Mouse (Mus musculus) liver, postnatal 0 days (tissue): ENCODE measurements around the gene Rag2. TPM values are rescaled to one million over a fixed set of nuclear protein-coding genes. Genes with fewer than 3 reads are reported as not detected.
A peak's percentile ranks its signal among the peaks of the same experiment; 100 is the strongest.

ENCODE experiments used
- ATAC-seq: fragments of 200-750 bp; cut with Nextera tagmentation; 2 replicates; pipeline ENCODE4 v1.8.0; 2017; ENCODE audit warnings: mild to moderate bottlenecking, moderate library complexity
- DNase-seq: peaks from one replicate; pipeline ENCODE4 v3.0.0-alpha.2; 2016
- H3K27ac ChIP-seq: fragments of 300-500 bp; sonication (generic); 2 replicates; pipeline ENCODE4 v1.5.1; 2014; ENCODE audit warnings: antibody characterized with exemption, moderate library complexity, mild to moderate bottlenecking, low read depth
- H3K27me3 ChIP-seq: fragments of 300-500 bp; sonication (generic); 2 replicates; pipeline ENCODE4 v1.6.1; 2014; ENCODE audit warnings: low read length, control low read depth, mixed read lengths; ENCODE audit not compliant: insufficient read depth
- H3K36me3 ChIP-seq: fragments of 300-500 bp; sonication (generic); replicated peaks from 2 replicates; pipeline ENCODE4 v1.6.1; 2014; ENCODE audit warnings: mild to moderate bottlenecking, control low read depth, low read length, moderate library complexity, mixed read lengths; ENCODE audit not compliant: insufficient read depth
- H3K4me1 ChIP-seq: fragments of 300-500 bp; sonication (generic); 2 replicates; pipeline ENCODE4 v1.6.1; 2014; ENCODE audit warnings: antibody characterized with exemption, mild to moderate bottlenecking, control low read depth; ENCODE audit not compliant: insufficient read depth
- H3K4me2 ChIP-seq: fragments of 300-500 bp; sonication (generic); 2 replicates; pipeline ENCODE4 v1.6.1; 2014; ENCODE audit warnings: low read depth, mild to moderate bottlenecking, low read length, moderate library complexity, mixed read lengths
- H3K4me3 ChIP-seq: fragments of 300-500 bp; sonication (generic); 2 replicates; pipeline ENCODE4 v1.5.1; 2014; ENCODE audit warnings: low read depth, low read length
- H3K9ac ChIP-seq: fragments of 300-500 bp; sonication (generic); replicated peaks from 2 replicates; pipeline ENCODE4 v1.6.1; 2014; ENCODE audit warnings: mild to moderate bottlenecking, moderate library complexity
- H3K9me3 ChIP-seq: fragments of 300-500 bp; sonication (generic); 2 replicates; pipeline ENCODE4 v1.6.1; 2016; ENCODE audit warnings: mild to moderate bottlenecking, control low read depth, low read length, mixed read lengths
- CTCF ChIP-seq: sonication (generic); IDR thresholded peaks from 2 replicates; pipeline ENCODE4 v1.5.1; 2016; ENCODE audit warnings: antibody characterized with exemption, low read depth
- EP300 ChIP-seq: IDR thresholded peaks from 2 replicates; pipeline ENCODE4 v1.6.1; 2016; ENCODE audit warnings: antibody characterized with exemption, low read depth, mild to moderate bottlenecking
- WGBS: fragments of 180-500 bp; shearing (Covaris S2); extraction: QIAGEN DNeasy Blood & Tissue Kit; methylation state at CpG from one replicate; pipeline ENCODE4 v1.1.7; 2014; ENCODE audit not compliant: insufficient replicate concordance; 5-methylcytosine and 5-hydroxymethylcytosine counted together
- polyA plus RNA-seq: library from polyadenylated mRNA; unstranded; fragments of >200 nt; fragmentation: Nextera tagmentation; extraction: Ambion mirVana; gene quantifications from 2 replicates; pipeline ENCODE4 v1.2.1, GENCODE M21; 2015

Gene Rag2
- polyA plus RNA-seq, 1 experiment from 2014 or later = 1.1 TPM

DNA sequence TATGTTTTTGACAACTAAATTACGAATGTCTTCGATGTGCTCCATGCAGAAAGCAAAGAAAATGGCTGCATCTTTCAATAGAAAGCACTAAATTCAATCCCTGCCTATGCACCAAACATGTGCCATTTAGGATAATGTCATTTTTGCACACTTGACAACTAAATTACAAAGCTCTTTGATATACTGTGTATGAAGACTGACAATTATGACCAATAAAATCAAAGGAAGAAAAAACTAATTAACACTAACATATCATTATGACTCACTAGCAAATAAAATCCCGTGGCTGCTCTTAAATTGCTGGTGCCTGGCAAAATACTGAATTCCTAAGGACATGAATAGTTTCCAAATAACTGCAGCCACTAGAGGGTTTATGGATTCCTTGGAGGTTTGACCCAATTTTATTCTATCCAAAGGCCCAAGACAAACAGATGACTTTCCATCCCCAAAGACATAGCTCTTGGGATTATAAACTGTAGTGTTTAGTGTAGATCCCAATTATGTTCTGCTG is 15.4 kb downstream of the Rag2 start:
- no peaks in the 10 kb centered on the region for H3K36me3 ChIP-seq
- H3K9ac ChIP-seq = no peak overlapping the region
- H3K4me1 ChIP-seq = no peaks in the 10 kb centered on the region
- WGBS = 63% methylated on average over 3 of the region's 3 CpGs
- TF ChIP-seq CTCF (no peak), EP300 (no peak)
- no peak overlapping the region for H3K27ac ChIP-seq
- ATAC-seq = no peak
- DNase-seq = no peak
- H3K27me3 ChIP-seq = no peaks in the 10 kb centered on the region
- no peaks in the 10 kb centered on the region for H3K9me3 ChIP-seq
- no peak overlapping the region for H3K4me3 ChIP-seq
- H3K4me2 ChIP-seq = no peak overlapping the region

DNA sequence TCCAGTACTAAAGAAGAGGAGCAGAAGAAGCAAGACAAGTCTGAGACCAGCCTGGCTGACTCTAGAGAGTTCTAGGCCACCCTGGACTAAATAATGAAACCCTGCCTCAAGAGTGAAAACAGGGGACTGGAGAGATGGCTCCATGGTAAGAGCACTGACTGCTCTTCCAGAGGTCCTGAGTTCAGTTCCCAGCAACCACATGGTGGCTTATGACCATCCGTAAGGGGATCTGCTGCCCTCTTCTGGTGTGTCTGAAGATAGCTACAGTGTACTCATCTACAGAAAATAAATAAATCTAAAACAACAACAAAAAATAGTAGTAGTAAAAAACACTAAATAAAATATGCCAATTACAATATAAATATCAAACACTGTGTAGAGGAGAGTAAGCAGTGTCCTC is 21.3 kb downstream of the Rag2 start:
- Histone ChIP-seq H3K36me3 (no peaks in the 10 kb centered on the region), H3K27ac (no peak overlapping the region), H3K4me3 (no peak overlapping the region), H3K9ac (no peak overlapping the region), H3K4me1 (no peaks in the 10 kb centered on the region), H3K4me2 (no peak overlapping the region), H3K27me3 (no peaks in the 10 kb centered on the region), H3K9me3 (no peaks in the 10 kb centered on the region)
- DNase-seq (no peak), ATAC-seq (no peak)
- WGBS = 65% methylated on average over 1 of the region's 1 CpGs
- TF ChIP-seq CTCF (no peak), EP300 (no peak)

DNA sequence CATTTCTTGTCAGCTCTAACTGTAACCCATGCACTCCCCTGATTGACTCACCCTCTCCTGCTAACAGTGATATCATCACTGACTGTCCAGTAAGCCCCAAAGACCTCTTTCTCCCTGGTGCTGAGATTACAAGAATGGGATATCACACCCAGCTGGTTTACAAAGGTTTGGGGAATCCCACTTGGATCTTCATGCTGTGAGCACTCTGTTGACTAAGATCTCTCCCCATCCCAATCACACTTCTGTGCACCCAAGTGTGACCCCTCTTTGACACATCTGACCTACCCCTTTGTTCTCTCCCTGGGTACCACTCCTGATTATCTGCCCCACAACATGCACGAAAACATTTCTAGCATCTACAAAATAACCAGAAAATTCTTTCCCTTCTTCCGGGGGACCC is 23.8 kb downstream of the Rag2 start:
- WGBS = 72% methylated on average over 2 of the region's 2 CpGs

DNA sequence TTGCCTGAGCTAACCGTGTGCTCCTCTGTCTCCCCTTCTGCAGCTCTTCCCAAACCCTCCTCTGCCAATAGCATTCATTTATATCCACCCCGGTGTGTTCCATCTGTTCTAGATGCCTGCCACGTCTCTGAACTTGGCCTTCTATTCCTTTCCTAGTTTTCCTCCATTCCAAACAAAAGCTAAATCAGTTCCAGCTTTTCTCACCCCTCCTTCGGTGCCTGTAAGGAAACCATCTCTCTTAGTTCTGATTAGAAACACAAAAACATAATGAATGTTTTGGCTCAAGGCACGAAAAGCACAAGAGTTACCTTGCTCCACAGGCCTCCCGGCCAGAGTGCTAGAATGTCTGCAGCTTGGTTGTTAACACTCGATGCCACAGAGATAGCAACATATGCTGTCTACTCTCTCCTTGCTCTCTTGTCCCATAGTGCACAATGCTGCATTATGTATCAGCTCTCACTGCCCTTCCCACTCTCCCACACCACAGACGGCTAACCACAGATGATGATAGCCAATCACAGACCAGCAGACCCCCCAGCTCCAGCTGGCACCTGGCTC is 24.7 kb downstream of the Rag2 start, which contains the start of the genes Rag1 and B230118H07Rik:
TSS of gene Rag1 (minus strand) at position 388 of the 558 bp plus-strand sequence.
TSS of gene B230118H07Rik (minus strand) at position 419 of the 558 bp plus-strand sequence.
- Histone ChIP-seq H3K27me3 (no peaks in the 10 kb centered on the region), H3K9ac (0 out of 2 replicates have a peak within 1 kb of the TSS, but pooled peaks have one; percentile 7), H3K4me2 (peak within 1 kb of the TSS; percentile 13; the same call in 1 of the 2 replicates), H3K4me3 (peak within 1 kb of the TSS; percentile 22), H3K36me3 (no peaks in the 10 kb centered on the region), H3K27ac (no peak within 1 kb of the TSS), H3K4me1 (0 out of 2 replicates have a peak, but pooled peaks cover 3% of the 10 kb centered on the region), H3K9me3 (no peaks in the 10 kb centered on the region)
- DNase-seq = no peak
- TF ChIP-seq EP300 = no peak
- TF ChIP-seq CTCF = no peak
- ATAC-seq = peak; percentile 36; the same call in 1 of the 2 replicates
- 40% methylated on average over 8 of the region's 8 CpGs for WGBS

More for the DNA sequence above, 23.8 kb downstream of the Rag2 start:
- Histone ChIP-seq H3K4me2 (peak overlapping the region; percentile 13; the same call in 1 of the 2 replicates), H3K36me3 (no peaks in the 10 kb centered on the region), H3K4me1 (0 out of 2 replicates have a peak, but pooled peaks cover 3% of the 10 kb centered on the region), H3K27me3 (no peaks in the 10 kb centered on the region), H3K4me3 (peak overlapping the region; percentile 22; the same call in 1 of the 2 replicates), H3K27ac (no peak overlapping the region), H3K9ac (no peak overlapping the region), H3K9me3 (no peaks in the 10 kb centered on the region)
- DNase-seq (no peak), ATAC-seq (no peak)
- TF ChIP-seq EP300 (no peak), CTCF (no peak)

DNA sequence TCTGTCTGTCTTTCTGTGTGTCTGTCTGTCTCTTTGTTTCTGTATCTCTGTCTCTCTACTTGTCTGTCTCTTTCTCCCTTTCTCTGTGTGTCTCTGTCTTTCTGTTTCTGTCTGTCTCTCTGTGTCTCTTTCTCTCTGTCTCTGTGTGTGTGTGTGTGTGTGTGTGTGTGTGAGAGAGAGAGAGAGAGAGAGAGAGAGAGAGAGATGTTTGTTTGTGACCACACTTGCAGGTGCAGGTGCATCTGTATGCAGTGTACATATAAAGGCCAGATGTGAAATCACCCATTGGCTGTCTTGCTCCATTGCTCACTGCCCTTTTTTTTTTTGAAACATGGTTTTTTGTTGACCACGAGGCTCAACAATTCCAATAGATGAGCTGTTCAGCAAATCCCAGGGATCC is 25.9 kb downstream of the Rag2 start:
- 0 out of 2 replicates have a peak, but pooled peaks cover 3% of the 10 kb centered on the region for H3K4me1 ChIP-seq
- TF ChIP-seq EP300 (no peak), CTCF (no peak)
- H3K27ac ChIP-seq = no peak overlapping the region
- no peaks in the 10 kb centered on the region for H3K9me3 ChIP-seq
- 42% methylated on average over 1 of the region's 1 CpGs for WGBS
- no peak overlapping the region for H3K4me3 ChIP-seq
- no peak for ATAC-seq
- no peak overlapping the region for H3K4me2 ChIP-seq
- no peak for DNase-seq
- no peaks in the 10 kb centered on the region for H3K36me3 ChIP-seq
- no peak overlapping the region for H3K9ac ChIP-seq
- H3K27me3 ChIP-seq = no peaks in the 10 kb centered on the region

DNA sequence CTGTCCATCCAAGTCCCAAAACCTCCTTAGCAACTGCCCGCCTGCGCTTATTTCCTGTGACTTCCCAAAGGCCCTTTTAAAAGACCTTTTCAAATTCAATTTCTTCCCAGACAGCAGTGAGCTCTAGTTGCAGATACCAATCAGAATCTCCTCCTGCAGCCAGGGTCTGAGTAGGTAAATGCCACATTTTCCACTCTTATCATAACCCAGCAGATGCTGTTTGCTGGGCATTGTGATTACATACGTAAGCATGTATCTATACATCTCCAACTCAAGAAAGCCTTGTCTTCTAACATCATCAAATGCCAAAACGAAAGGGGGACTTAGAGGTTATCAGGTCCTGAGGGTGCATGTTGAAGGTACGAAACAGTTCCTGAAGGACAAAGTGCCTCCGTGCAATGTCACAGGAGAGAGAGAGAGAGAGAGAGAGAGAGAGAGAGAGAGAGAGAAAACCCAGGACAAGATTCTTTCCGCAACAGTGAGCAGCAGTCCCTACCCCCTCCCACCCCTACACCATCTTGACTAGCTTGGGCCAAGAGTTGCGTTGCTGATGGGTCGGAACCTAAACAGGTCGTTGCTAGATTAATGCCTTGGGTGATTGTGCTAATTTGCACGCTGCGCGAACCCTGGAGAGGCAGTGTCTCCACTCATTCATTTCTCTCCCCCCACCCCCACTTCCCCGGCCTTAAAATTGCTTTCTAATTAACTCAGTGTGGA is 27.8 kb downstream of the Rag2 start:
- DNase-seq (no peak), ATAC-seq (no peak)
- no peak overlapping the region for H3K9ac ChIP-seq
- no peak overlapping the region for H3K4me3 ChIP-seq
- H3K36me3 ChIP-seq = no peaks in the 10 kb centered on the region
- 38% methylated on average over 14 of the region's 14 CpGs for WGBS
- H3K27me3 ChIP-seq = no peaks in the 10 kb centered on the region
- H3K9me3 ChIP-seq = no peaks in the 10 kb centered on the region
- no peak overlapping the region for H3K27ac ChIP-seq
- H3K4me1 ChIP-seq = 0 out of 2 replicates have a peak, but pooled peaks cover 3% of the 10 kb centered on the region
- no peak for TF ChIP-seq CTCF
- no peak for TF ChIP-seq EP300
- H3K4me2 ChIP-seq = peak overlapping the region; percentile 51
